Mouse (Mus musculus) cortical plate, adult 2 months (tissue): ENCODE measurements around the gene A030014E15Rik. TPM values are rescaled to one million over a fixed set of nuclear protein-coding genes. Genes with fewer than 3 reads are reported as not detected.
"Not testable (repeated sequence)": the region's sequence is repeated elsewhere in the genome, so short reads cannot be mapped to it uniquely, and the experiment has no call there.

ENCODE experiments used
- H3K27ac ChIP-seq: fragments of 200-500 bp; 2 replicates; pipeline ENCODE4 v1.5.1; 2012; ENCODE audit warnings: low read length, control low read depth, inconsistent platforms; ENCODE audit not compliant: insufficient read depth
- H3K4me1 ChIP-seq: fragments of 200-500 bp; 2 replicates; pipeline ENCODE4 v1.6.1; 2011; ENCODE audit warnings: low read length; ENCODE audit not compliant: control insufficient read depth, insufficient read depth
- H3K4me3 ChIP-seq: fragments of 200-500 bp; 2 replicates; pipeline ENCODE4 v1.5.1; 2011; ENCODE audit warnings: mild to moderate bottlenecking, low read length, control low read depth; ENCODE audit not compliant: insufficient read depth
- CTCF ChIP-seq: fragments of 200-500 bp; IDR thresholded peaks from 2 replicates; pipeline ENCODE4 v1.5.1; 2011; ENCODE audit warnings: mild to moderate bottlenecking, control low read depth, low read length; ENCODE audit not compliant: insufficient read depth; ENCODE audit errors: extremely low read depth
- POLR2A ChIP-seq: fragments of 200-500 bp; IDR thresholded peaks from 2 replicates; pipeline ENCODE4 v1.6.1; 2011; ENCODE audit warnings: mild to moderate bottlenecking, low read length, control low read depth; ENCODE audit not compliant: insufficient read depth; ENCODE audit errors: extremely low read depth
- polyA plus RNA-seq: library from polyadenylated mRNA; depleted of rRNA; stranded (reverse); fragments of >200 nt; gene quantifications from 2 replicates; pipeline ENCODE4 v1.2.3, GENCODE M21; 2012; rRNA removed

The A030014E15Rik gene
- polyA plus RNA-seq: 0.19 TPM in 1 of 2 replicates, not detected in the other

GRCm38 (mm10) chr1:82924650-82925049, at the start of gene A030014E15Rik:
Gene A030014E15Rik (plus strand): TSS chr1:82924917.
- no peak within 1 kb of the TSS for H3K27ac ChIP-seq
- H3K4me3 ChIP-seq: no peak within 1 kb of the TSS
- H3K4me1 ChIP-seq: no peaks in the 10 kb centered on the region
- TF ChIP-seq CTCF (no peak), POLR2A (no peak)

- H3K4me3 ChIP-seq: no peak overlapping the region
- H3K27ac ChIP-seq: no peak overlapping the region
- TF ChIP-seq CTCF (no peak), POLR2A (no peak)
- no peaks in the 10 kb centered on the region for H3K4me1 ChIP-seq
Measured at GRCm38 (mm10) chr1:82879172-82879571, 45.5 kb upstream of the A030014E15Rik start.

GRCm38 (mm10) chr1:82880196-82880595, 44.5 kb upstream of the A030014E15Rik start:
- Histone ChIP-seq H3K4me1 (no peaks in the 10 kb centered on the region), H3K4me3 (no peak overlapping the region), H3K27ac (no peak overlapping the region)
- TF ChIP-seq POLR2A: no peak
- TF ChIP-seq CTCF: no peak

GRCm38 (mm10) chr1:82893269-82893668, 31.4 kb upstream of the A030014E15Rik start:
- H3K4me3 ChIP-seq: no peak overlapping the region
- TF ChIP-seq CTCF: no peak
- TF ChIP-seq POLR2A: no peak
- no peak overlapping the region for H3K27ac ChIP-seq
- no peaks in the 10 kb centered on the region for H3K4me1 ChIP-seq

GRCm38 (mm10) chr1:82900567-82900966, 24.1 kb upstream of the A030014E15Rik start:
- Histone ChIP-seq H3K4me3 (no peak overlapping the region), H3K27ac (no peak overlapping the region), H3K4me1 (no peaks in the 10 kb centered on the region; the same call in 1 of the 2 replicates)
- TF ChIP-seq POLR2A: no peak
- TF ChIP-seq CTCF: no peak

- H3K4me3 ChIP-seq: no peak overlapping the region
- no peak for TF ChIP-seq CTCF
- TF ChIP-seq POLR2A: no peak
Measured at GRCm38 (mm10) chr1:82901201-82901600, 23.5 kb upstream of the A030014E15Rik start.

GRCm38 (mm10) chr1:82905886-82906285, 18.8 kb upstream of the A030014E15Rik start:
- Histone ChIP-seq H3K27ac (no peak overlapping the region), H3K4me1 (peaks cover 3% of the 10 kb centered on the region; the same call in 1 of the 2 replicates), H3K4me3 (no peak overlapping the region)
- no peak for TF ChIP-seq CTCF
- no peak for TF ChIP-seq POLR2A

More at GRCm38 (mm10) chr1:82901201-82901600, 23.5 kb upstream of the A030014E15Rik start:
- Histone ChIP-seq H3K27ac (no peak overlapping the region), H3K4me1 (peaks cover under 1% of the 10 kb centered on the region; the same call in 1 of the 2 replicates)

GRCm38 (mm10) chr1:82913025-82913424, 11.7 kb upstream of the A030014E15Rik start, which contains the start of gene A030005L19Rik:
Gene A030005L19Rik (plus strand): TSS chr1:82913325.
- no peak within 1 kb of the TSS for H3K4me3 ChIP-seq
- H3K4me1 ChIP-seq: peaks cover 3% of the 10 kb centered on the region; the same call in 1 of the 2 replicates
- H3K27ac ChIP-seq: no peak within 1 kb of the TSS
- TF ChIP-seq CTCF (peak; percentile 14; the same call in 1 of the 2 replicates), POLR2A (no peak)

GRCm38 (mm10) chr1:82913434-82913833, 11.3 kb upstream of the A030014E15Rik start:
- not testable (repeated sequence) for H3K4me1 ChIP-seq

GRCm38 (mm10) chr1:82930558-82930957, 5.8 kb downstream of the A030014E15Rik start:
- H3K4me3 ChIP-seq: not testable (repeated sequence)

More at GRCm38 (mm10) chr1:82913434-82913833, 11.3 kb upstream of the A030014E15Rik start:
- not testable (repeated sequence) for H3K4me3 ChIP-seq, H3K27ac ChIP-seq

GRCm38 (mm10) chr1:82931326-82931725, 6.6 kb downstream of the A030014E15Rik start, which contains the start of gene Gm6217:
Gene Gm6217 (minus strand): TSS chr1:82931399.
- not testable (repeated sequence) for H3K27ac ChIP-seq, H3K4me3 ChIP-seq, H3K4me1 ChIP-seq

More at GRCm38 (mm10) chr1:82930558-82930957, 5.8 kb downstream of the A030014E15Rik start:
- not testable (repeated sequence) for H3K4me1 ChIP-seq, H3K27ac ChIP-seq
